24 mouse cellular contexts compared by ENCODE assay signal in genomic region chr16:76875397-76876018, GRCm38 (mm10).
DNase-seq lines count a peak whose midpoint lies in the region; ATAC-seq and TF ChIP-seq lines count a peak whose summit lies in the region.
"Had no signal": no experiment of that assay in that cellular context is flagged by ENCODE, and none has a peak within 500 bp of the region (broad histone marks: within the 10 kb centered on the region; RNA-seq: fewer than 3 reads in every experiment).

No protein-coding gene starts in this region.

- no peak for ATAC-seq in hindbrain, postnatal 0 days
- ATAC-seq in hindbrain, embryonic 11.5 days (ENCODE audit: low FRiP score), result no peak
- ATAC-seq in midbrain, embryonic 12.5 days (ENCODE audit: low FRiP score, low read depth), result peak; percentile 76
- no peak for ATAC-seq in midbrain, embryonic 15.5 days (replicated peaks)
- ATAC-seq in midbrain, embryonic 14.5 days (ENCODE audit: low FRiP score, low TSS enrichment), result 0 out of 2 replicates have a peak, but pooled peaks have one; percentile 31
- ATAC-seq: forebrain, embryonic 14.5 days; forebrain, embryonic 16.5 days had no signal

- H3K9me3 ChIP-seq in hindbrain, postnatal 0 days (ENCODE audit: low read length), result no peaks in the 10 kb centered on the region
- H3K9me3 ChIP-seq in hindbrain, embryonic 11.5 days (ENCODE audit: control insufficient read depth, low read length), result no peaks in the 10 kb centered on the region
- H3K9me3 ChIP-seq in midbrain, embryonic 12.5 days, result no peaks in the 10 kb centered on the region
- H3K9me3 ChIP-seq in midbrain, embryonic 15.5 days, result no peaks in the 10 kb centered on the region
- H3K9me3 ChIP-seq in midbrain, embryonic 14.5 days (ENCODE audit: control insufficient read depth, low read length), result no peaks in the 10 kb centered on the region
- no peaks in the 10 kb centered on the region for H3K9me3 ChIP-seq in limb, embryonic 10.5 days (replicated peaks)
- H3K9me3 ChIP-seq: embryonic facial prominence, embryonic 13.5 days; embryonic facial prominence, embryonic 15.5 days; forebrain, embryonic 10.5 days; forebrain, embryonic 12.5 days had no signal

- 61% methylated on average over 3 of the region's 3 CpGs for WGBS in hindbrain, postnatal 0 days
- 92% methylated on average over 3 of the region's 3 CpGs for WGBS in hindbrain, embryonic 11.5 days
- WGBS in midbrain, embryonic 12.5 days, result 71% methylated on average over 3 of the region's 3 CpGs
- 55% methylated on average over 3 of the region's 3 CpGs for WGBS in midbrain, embryonic 15.5 days
- 45% methylated on average over 3 of the region's 3 CpGs for WGBS in midbrain, embryonic 14.5 days
- 98% methylated on average over 3 of the region's 3 CpGs for WGBS in limb, embryonic 10.5 days

- no peak for TF ChIP-seq POLR2A in brain, embryonic 14.5 days (IDR thresholded peaks at IDR 0.05; ENCODE audit: borderline replicate concordance, extremely low read depth, insufficient read depth, insufficient read length, poor library complexity, severe bottlenecking)

- H3K4me3 ChIP-seq in hindbrain, postnatal 0 days (ENCODE audit: low read length), result no peak overlapping the region
- H3K4me3 ChIP-seq in hindbrain, embryonic 11.5 days (ENCODE audit: low read depth, low read length), result no peak overlapping the region
- no peak overlapping the region for H3K4me3 ChIP-seq in midbrain, embryonic 12.5 days
- H3K4me3 ChIP-seq in midbrain, embryonic 15.5 days, result no peak overlapping the region
- H3K4me3 ChIP-seq in midbrain, embryonic 14.5 days (replicated peaks; ENCODE audit: low read depth, low read length), result no peak overlapping the region
- H3K4me3 ChIP-seq in limb, embryonic 10.5 days, result no peak overlapping the region
- H3K4me3 ChIP-seq: embryonic facial prominence, embryonic 13.5 days; embryonic facial prominence, embryonic 15.5 days; erythroblast, embryonic 14.5 days; forebrain, embryonic 10.5 days; forebrain, embryonic 12.5 days had no signal

- no peaks in the 10 kb centered on the region for H3K27me3 ChIP-seq in hindbrain, postnatal 0 days (ENCODE audit: insufficient read depth, low read length)
- no peaks in the 10 kb centered on the region for H3K27me3 ChIP-seq in hindbrain, embryonic 11.5 days (ENCODE audit: control insufficient read depth, insufficient read depth, low read length)
- peaks cover 38% of the 10 kb centered on the region for H3K27me3 ChIP-seq in midbrain, embryonic 12.5 days
- no peaks in the 10 kb centered on the region; the same call in 1 of the 2 replicates for H3K27me3 ChIP-seq in midbrain, embryonic 15.5 days (replicated peaks)
- H3K27me3 ChIP-seq in midbrain, embryonic 14.5 days (ENCODE audit: control insufficient read depth, insufficient read depth, low read length), result peaks cover 28% of the 10 kb centered on the region; the same call in 1 of the 2 replicates
- H3K27me3 ChIP-seq in limb, embryonic 10.5 days (ENCODE audit: low read depth, poor library complexity, severe bottlenecking), result no peaks in the 10 kb centered on the region
- H3K27me3 ChIP-seq: embryonic facial prominence, embryonic 13.5 days; embryonic facial prominence, embryonic 15.5 days; forebrain, embryonic 12.5 days had no signal

- H3K4me2 ChIP-seq in hindbrain, postnatal 0 days (ENCODE audit: low read depth, low read length), result no peak overlapping the region
- no peak overlapping the region for H3K4me2 ChIP-seq in hindbrain, embryonic 11.5 days (replicated peaks; ENCODE audit: low read depth, low read length)
- H3K4me2 ChIP-seq in midbrain, embryonic 12.5 days (replicated peaks), result no peak overlapping the region
- H3K4me2 ChIP-seq in midbrain, embryonic 15.5 days, result no peak overlapping the region
- no peak overlapping the region for H3K4me2 ChIP-seq in midbrain, embryonic 14.5 days (ENCODE audit: low read length)
- H3K4me2 ChIP-seq: embryonic facial prominence, embryonic 13.5 days; embryonic facial prominence, embryonic 15.5 days; forebrain, embryonic 12.5 days had no signal

- no peak overlapping the region for H3K9ac ChIP-seq in hindbrain, postnatal 0 days (replicated peaks; ENCODE audit: low read length)
- no peak overlapping the region for H3K9ac ChIP-seq in hindbrain, embryonic 11.5 days (ENCODE audit: low read depth, low read length)
- no peak overlapping the region for H3K9ac ChIP-seq in midbrain, embryonic 12.5 days (replicated peaks)
- no peak overlapping the region for H3K9ac ChIP-seq in midbrain, embryonic 15.5 days
- no peak overlapping the region for H3K9ac ChIP-seq in midbrain, embryonic 14.5 days (replicated peaks; ENCODE audit: low read length)
- H3K9ac ChIP-seq: embryonic facial prominence, embryonic 13.5 days; embryonic facial prominence, embryonic 15.5 days; forebrain, embryonic 12.5 days had no signal

- no peak for TF ChIP-seq CTCF in hindbrain, postnatal 0 days (IDR thresholded peaks at IDR 0.05; ENCODE audit: low read depth)
- TF ChIP-seq CTCF in brain, embryonic 14.5 days (IDR thresholded peaks at IDR 0.05; ENCODE audit: borderline replicate concordance, extremely low read depth, insufficient read depth, insufficient read length), result no peak

- DNase-seq in hindbrain, postnatal 0 days (ENCODE audit: low spot score), result peak; percentile 13
- DNase-seq in hindbrain, embryonic 11.5 days (ENCODE audit: low spot score), result no peak
- peak; percentile 26 for DNase-seq in brain, embryonic 14.5 days (ENCODE audit: low read depth)
- DNase-seq in midbrain, embryonic 14.5 days, result peak; percentile 49
- DNase-seq in limb, embryonic 10.5 days (ENCODE audit: low spot score), result no peak
- no peak for DNase-seq in urinary bladder, postnatal 4 days (ENCODE audit: low spot score in 2 of 2)
- DNase-seq: adrenal gland, adult 2 months; adrenal gland, postnatal 10 days; adrenal gland, postnatal 25 days; cerebellum, adult 18-20 months; cerebellum, adult 8-10 months; cerebellum, adult 9-11 months; cerebellum, postnatal 14 days; cerebellum, postnatal 36 days; embryo, embryonic 11 days had no signal

- H3K27ac ChIP-seq in hindbrain, postnatal 0 days, result no peak overlapping the region
- H3K27ac ChIP-seq in hindbrain, embryonic 11.5 days (ENCODE audit: low read depth, low read length), result no peak overlapping the region
- no peak overlapping the region for H3K27ac ChIP-seq in midbrain, embryonic 12.5 days (replicated peaks)
- no peak overlapping the region for H3K27ac ChIP-seq in midbrain, embryonic 15.5 days
- H3K27ac ChIP-seq in midbrain, embryonic 14.5 days (replicated peaks; ENCODE audit: low read depth, low read length), result no peak overlapping the region
- no peak overlapping the region for H3K27ac ChIP-seq in limb, embryonic 10.5 days
- H3K27ac ChIP-seq: embryonic facial prominence, embryonic 13.5 days; embryonic facial prominence, embryonic 15.5 days; forebrain, embryonic 10.5 days; forebrain, embryonic 12.5 days had no signal

- no peaks in the 10 kb centered on the region for H3K36me3 ChIP-seq in hindbrain, postnatal 0 days (ENCODE audit: insufficient read depth, low read length)
- no peaks in the 10 kb centered on the region for H3K36me3 ChIP-seq in hindbrain, embryonic 11.5 days (ENCODE audit: control insufficient read depth, insufficient read depth, low read length)
- no peaks in the 10 kb centered on the region for H3K36me3 ChIP-seq in midbrain, embryonic 12.5 days
- H3K36me3 ChIP-seq in midbrain, embryonic 15.5 days (replicated peaks), result no peaks in the 10 kb centered on the region
- H3K36me3 ChIP-seq in midbrain, embryonic 14.5 days (ENCODE audit: control insufficient read depth, insufficient read depth, low read length), result no peaks in the 10 kb centered on the region
- no peaks in the 10 kb centered on the region for H3K36me3 ChIP-seq in limb, embryonic 10.5 days
- H3K36me3 ChIP-seq: embryonic facial prominence, embryonic 13.5 days; embryonic facial prominence, embryonic 15.5 days; forebrain, embryonic 10.5 days; forebrain, embryonic 12.5 days had no signal

- no peaks in the 10 kb centered on the region for H3K4me1 ChIP-seq in hindbrain, postnatal 0 days (ENCODE audit: insufficient read depth, low read length)
- no peaks in the 10 kb centered on the region for H3K4me1 ChIP-seq in hindbrain, embryonic 11.5 days (replicated peaks; ENCODE audit: control insufficient read depth, insufficient read depth, low read length)
- no peaks in the 10 kb centered on the region for H3K4me1 ChIP-seq in midbrain, embryonic 12.5 days
- no peaks in the 10 kb centered on the region for H3K4me1 ChIP-seq in midbrain, embryonic 15.5 days
- no peaks in the 10 kb centered on the region for H3K4me1 ChIP-seq in midbrain, embryonic 14.5 days (ENCODE audit: control insufficient read depth, insufficient read depth, low read length)
- peaks cover 3% of the 10 kb centered on the region; the same call in 1 of the 2 replicates for H3K4me1 ChIP-seq in limb, embryonic 10.5 days
- H3K4me1 ChIP-seq: embryonic facial prominence, embryonic 15.5 days; forebrain, embryonic 10.5 days; forebrain, embryonic 12.5 days had no signal

Comparison
In these comparisons a context has a peak if more than half of its experiments do, and no peak if none do; other contexts are left out.
1. ATAC-seq: peak in midbrain, embryonic 12.5 days (single experiment) and midbrain, embryonic 14.5 days (single experiment); none in hindbrain, postnatal 0 days (single experiment), hindbrain, embryonic 11.5 days (single experiment) and midbrain, embryonic 15.5 days (single experiment).
2. DNase-seq: peak in hindbrain, postnatal 0 days (single experiment), brain, embryonic 14.5 days (single experiment) and midbrain, embryonic 14.5 days (single experiment); none in hindbrain, embryonic 11.5 days (single experiment), limb, embryonic 10.5 days (single experiment) and urinary bladder, postnatal 4 days (0 of 2).